Mouse (Mus musculus): ENCODE data around the gene Nkap. TPM values are rescaled to one million over a fixed set of nuclear protein-coding genes. Genes with fewer than 3 reads are reported as not detected.
"Not testable (repeated sequence)": the region's sequence is repeated elsewhere in the genome, so short reads cannot be mapped to it uniquely, and the experiment has no call there.

Gene Nkap
- polyA plus RNA-seq, 1 experiment from 2014 or later: 26.3 TPM

DNA sequence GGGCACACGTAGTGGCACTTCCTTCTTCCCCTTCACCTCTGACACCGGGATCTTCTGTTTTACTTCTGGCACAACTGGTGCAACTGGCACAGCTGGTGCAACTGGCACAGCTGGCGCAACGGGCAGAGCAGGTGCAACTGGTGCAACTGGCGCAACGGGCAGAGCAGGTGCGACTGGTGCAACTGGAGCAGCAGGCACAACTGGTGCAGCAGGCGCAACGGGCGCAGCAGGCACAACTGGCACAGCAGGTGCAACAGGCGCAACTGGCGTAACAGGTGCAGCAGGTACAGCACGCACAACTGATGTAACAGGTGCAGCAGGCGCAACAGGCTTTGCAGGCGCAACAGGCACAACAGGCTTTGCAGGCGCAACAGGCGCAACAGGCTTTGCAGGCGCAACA, 36.5 kb downstream of the Nkap start:
- Histone ChIP-seq H3K27me3 (replicated peaks) (no peaks in the 10 kb centered on the region), H3K27ac (no peak overlapping the region), H3K9me3 (no peaks in the 10 kb centered on the region), H3K4me3 (no peak overlapping the region), H3K4me2 (no peak overlapping the region), H3K36me3 (replicated peaks) (no peaks in the 10 kb centered on the region), H3K9ac (no peak overlapping the region), H3K4me1 (no peaks in the 10 kb centered on the region)
- ATAC-seq (replicated peaks): no peak
- WGBS: 82% methylated on average over 18 of the region's 18 CpGs

DNA sequence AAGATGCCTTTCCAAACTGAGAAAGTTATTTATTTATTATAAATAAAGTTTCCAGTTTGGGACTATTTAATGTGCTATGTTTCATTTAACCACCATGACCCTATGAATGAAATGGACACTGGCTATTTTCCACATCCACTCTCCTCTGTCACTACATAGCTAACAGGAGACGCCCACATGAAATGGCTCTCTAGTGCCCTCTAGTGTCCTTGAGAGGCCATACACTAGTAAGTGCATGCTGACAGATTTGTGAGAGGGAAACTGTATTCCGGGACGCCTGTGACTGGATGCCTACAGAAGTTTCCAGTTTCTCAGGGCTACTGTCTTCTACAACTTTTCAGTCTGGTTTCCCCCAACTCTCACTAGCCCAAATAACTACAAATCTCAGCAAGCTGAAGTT, 40.5 kb downstream of the Nkap start:
- no peaks in the 10 kb centered on the region for H3K36me3 ChIP-seq (replicated peaks)
- no peaks in the 10 kb centered on the region for H3K27me3 ChIP-seq (replicated peaks)
- H3K9ac ChIP-seq: no peak overlapping the region
- H3K4me3 ChIP-seq: no peak overlapping the region
- H3K27ac ChIP-seq: no peak overlapping the region
- ATAC-seq (replicated peaks): no peak
- H3K4me2 ChIP-seq: no peak overlapping the region
- H3K4me1 ChIP-seq: no peaks in the 10 kb centered on the region
- 27% methylated on average over 3 of the region's 3 CpGs for WGBS
- H3K9me3 ChIP-seq: no peaks in the 10 kb centered on the region

DNA sequence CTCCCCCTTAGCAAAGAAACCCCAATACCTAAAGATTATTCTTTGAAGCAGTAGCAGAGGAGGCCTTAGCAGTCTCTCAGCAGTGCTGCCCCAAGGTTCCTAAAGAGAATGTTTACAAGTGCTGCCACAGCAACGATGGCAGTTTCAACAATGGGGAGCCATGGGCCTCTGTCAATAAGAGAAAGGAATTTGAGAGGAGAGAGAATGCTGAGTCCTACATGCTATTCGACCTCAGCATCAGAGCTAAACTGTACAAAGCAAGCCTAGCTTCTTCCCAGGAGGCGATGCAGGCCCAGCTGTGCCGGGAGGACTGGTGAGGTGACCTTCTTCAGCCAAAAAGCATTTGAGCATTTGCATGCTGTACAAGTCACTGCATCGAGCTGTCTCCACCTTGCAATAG, 42.1 kb downstream of the Nkap start, which contains the start of gene Akap14:
Gene Akap14 (minus strand): TSS at position 101 of the 400 bp plus-strand sequence.
- Histone ChIP-seq H3K4me1 (no peaks in the 10 kb centered on the region), H3K36me3 (replicated peaks) (no peaks in the 10 kb centered on the region), H3K4me3 (no peak within 1 kb of the TSS), H3K27ac (no peak within 1 kb of the TSS), H3K4me2 (no peak within 1 kb of the TSS), H3K27me3 (replicated peaks) (no peaks in the 10 kb centered on the region), H3K9me3 (no peaks in the 10 kb centered on the region), H3K9ac (no peak within 1 kb of the TSS)
- ATAC-seq (replicated peaks): no peak
- WGBS: 37% methylated on average over 5 of the region's 5 CpGs

GRCm38 (mm10) chrX:37184401-37184800, 57.8 kb downstream of the Nkap start:
- not testable (repeated sequence) for H3K27me3 ChIP-seq (replicated peaks); H3K9ac ChIP-seq; H3K27ac ChIP-seq; H3K36me3 ChIP-seq (replicated peaks); H3K4me2 ChIP-seq; H3K9me3 ChIP-seq; H3K4me3 ChIP-seq; H3K4me1 ChIP-seq; ATAC-seq (replicated peaks)
- WGBS: 69% methylated on average over 8 of the region's 8 CpGs

- Histone ChIP-seq H3K4me1 (peaks cover 12% of the 10 kb centered on the region), H3K9ac (peak overlapping the region; percentile 46), H3K36me3 (replicated peaks) (no peaks in the 10 kb centered on the region), H3K9me3 (no peaks in the 10 kb centered on the region), H3K27ac (peak overlapping the region; percentile 82; the same call in 1 of the 2 replicates), H3K4me3 (peak overlapping the region; percentile 46), H3K27me3 (replicated peaks) (no peaks in the 10 kb centered on the region), H3K4me2 (peak overlapping the region; percentile 53)
- WGBS: 30% methylated on average over 20 of the region's 20 CpGs
- ATAC-seq (replicated peaks): peak; percentile 79
These were observed 64.1 kb downstream of the Nkap start for GRCm38 (mm10) chrX:37190755-37191104.

DNA sequence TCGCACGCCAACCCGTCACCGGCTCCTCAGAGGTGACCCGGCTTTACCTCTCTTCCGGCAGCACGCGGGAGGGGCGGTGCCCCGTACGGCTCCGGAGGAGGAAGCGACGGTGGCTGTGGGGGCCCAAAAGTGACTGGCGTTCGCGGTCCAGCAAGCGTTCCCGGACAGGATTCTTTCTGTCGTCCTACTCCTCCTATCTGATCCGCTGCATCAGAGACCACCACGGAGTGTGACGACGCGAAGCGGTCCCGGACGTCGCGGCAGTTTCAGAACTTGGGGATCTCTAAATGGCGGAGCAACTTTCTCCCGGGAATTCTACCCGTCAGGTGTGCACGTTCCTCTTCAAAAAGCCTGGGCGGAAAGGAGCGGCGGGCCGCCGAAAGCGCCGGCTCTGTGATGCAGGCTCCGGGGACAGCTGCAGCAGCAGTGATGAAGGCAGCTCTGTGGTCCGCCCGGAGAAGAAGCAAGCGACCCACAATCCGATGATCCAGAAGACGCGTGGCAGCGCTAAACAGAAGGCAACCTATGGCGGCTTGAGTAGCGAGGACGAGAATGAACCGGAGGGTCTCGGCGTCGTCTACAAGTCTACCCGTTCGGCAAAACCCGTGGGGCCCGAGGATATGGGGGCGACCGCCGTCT, 64.6 kb downstream of the Nkap start, which contains the start of the genes Ndufa1 and Rnf113a1:
Gene Ndufa1 (minus strand): TSS at position 59 of the 639 bp plus-strand sequence.
Gene Rnf113a1 (plus strand): TSS at position 141 of the 639 bp plus-strand sequence.
- Histone ChIP-seq H3K9ac (peak within 1 kb of the TSS; percentile 46), H3K36me3 (replicated peaks) (no peaks in the 10 kb centered on the region), H3K4me3 (peak within 1 kb of the TSS; percentile 46), H3K27me3 (replicated peaks) (no peaks in the 10 kb centered on the region), H3K4me2 (peak within 1 kb of the TSS; percentile 53), H3K4me1 (peaks cover 12% of the 10 kb centered on the region), H3K9me3 (no peaks in the 10 kb centered on the region), H3K27ac (peak within 1 kb of the TSS; percentile 82)
- peak; percentile 96 for ATAC-seq (replicated peaks)
- 22% methylated on average over 63 of the region's 63 CpGs for WGBS

DNA sequence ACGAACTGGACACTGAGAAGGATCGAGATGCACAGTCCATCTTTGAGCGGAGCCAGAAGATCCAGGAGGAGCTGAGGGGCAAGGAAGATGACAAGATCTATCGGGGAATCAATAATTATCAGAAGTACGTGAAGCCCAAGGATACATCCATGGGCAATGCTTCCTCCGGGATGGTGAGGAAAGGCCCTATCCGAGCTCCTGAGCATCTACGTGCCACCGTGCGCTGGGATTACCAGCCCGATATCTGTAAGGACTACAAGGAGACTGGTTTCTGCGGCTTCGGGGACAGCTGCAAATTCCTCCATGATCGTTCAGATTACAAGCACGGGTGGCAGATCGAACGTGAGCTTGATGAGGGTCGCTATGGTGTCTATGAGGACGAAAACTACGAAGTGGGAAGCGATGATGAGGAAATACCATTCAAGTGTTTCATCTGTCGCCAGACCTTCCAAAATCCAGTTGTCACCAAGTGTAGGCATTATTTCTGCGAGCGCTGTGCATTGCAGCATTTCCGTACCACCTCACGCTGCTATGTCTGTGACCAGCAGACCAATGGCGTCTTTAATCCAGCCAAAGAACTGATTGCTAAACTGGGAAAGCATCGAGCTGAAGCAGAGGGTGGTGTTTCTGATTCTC, 65.3 kb downstream of the Nkap start:
- peak overlapping the region; percentile 82 for H3K27ac ChIP-seq
- peaks cover 12% of the 10 kb centered on the region for H3K4me1 ChIP-seq
- peak overlapping the region; percentile 53 for H3K4me2 ChIP-seq
- no peaks in the 10 kb centered on the region for H3K27me3 ChIP-seq (replicated peaks)
- ATAC-seq (replicated peaks): peak; percentile 45
- H3K9ac ChIP-seq: peak overlapping the region; percentile 45
- no peaks in the 10 kb centered on the region for H3K9me3 ChIP-seq
- H3K4me3 ChIP-seq: peak overlapping the region; percentile 46
- 30% methylated on average over 28 of the region's 28 CpGs for WGBS
- H3K36me3 ChIP-seq (replicated peaks): no peaks in the 10 kb centered on the region

DNA sequence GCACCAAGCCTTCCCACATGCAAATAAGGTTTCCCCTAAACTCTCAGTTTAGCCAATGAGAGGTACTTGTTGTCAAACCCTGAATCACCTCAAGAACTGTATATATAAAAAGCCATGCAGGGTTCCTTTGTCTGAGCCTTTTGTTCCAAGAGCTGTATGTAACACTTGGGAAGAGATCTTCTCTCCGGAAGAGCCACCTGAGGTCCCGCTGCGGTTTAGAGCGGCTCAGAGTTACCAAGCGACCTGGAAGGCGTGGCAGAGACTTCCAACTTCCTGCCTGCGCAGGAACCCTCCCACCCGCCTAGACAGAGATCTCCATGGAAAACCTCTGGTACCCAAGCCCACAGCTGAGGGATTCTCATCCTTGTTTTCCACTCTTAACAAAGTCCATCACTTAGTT, 72.1 kb downstream of the Nkap start:
- H3K27me3 ChIP-seq (replicated peaks): no peaks in the 10 kb centered on the region
- 62% methylated on average over 8 of the region's 8 CpGs for WGBS
- no peaks in the 10 kb centered on the region for H3K9me3 ChIP-seq
- no peak overlapping the region for H3K4me2 ChIP-seq
- no peaks in the 10 kb centered on the region for H3K4me1 ChIP-seq
- no peak overlapping the region for H3K9ac ChIP-seq
- ATAC-seq (replicated peaks): no peak
- H3K36me3 ChIP-seq (replicated peaks): no peaks in the 10 kb centered on the region
- H3K4me3 ChIP-seq: no peak overlapping the region
- no peak overlapping the region for H3K27ac ChIP-seq

Other genes starting within 250 kb of the Nkap start
- gene Nkrf, start 223.9 kb upstream of the Nkap start, polyA plus RNA-seq (2015; fragmentation: Nextera tagmentation; extraction: Ambion mirVana): 16.7 TPM in 2 replicates
- gene Sept6, start 135.0 kb upstream of the Nkap start, polyA plus RNA-seq (2015; fragmentation: Nextera tagmentation; extraction: Ambion mirVana): 76.1 and 77.6 TPM in 2 replicates
- not detected in 2 replicates for gene Sowahd, start 78.0 kb upstream of the Nkap start, polyA plus RNA-seq (2015; fragmentation: Nextera tagmentation; extraction: Ambion mirVana)
- 228 and 240 TPM in 2 replicates for gene Rpl39, start 41.4 kb upstream of the Nkap start, polyA plus RNA-seq (2015; fragmentation: Nextera tagmentation; extraction: Ambion mirVana)
- gene Upf3b, start 16.5 kb upstream of the Nkap start, polyA plus RNA-seq (2015; fragmentation: Nextera tagmentation; extraction: Ambion mirVana): 33.0 and 36.2 TPM in 2 replicates
- 0.09 and 0.28 TPM in 2 replicates for gene Akap14, start 42.0 kb downstream of the Nkap start, polyA plus RNA-seq (2015; fragmentation: Nextera tagmentation; extraction: Ambion mirVana)
- gene Ndufa1, start 64.4 kb downstream of the Nkap start, polyA plus RNA-seq (2015; fragmentation: Nextera tagmentation; extraction: Ambion mirVana): 638 and 672 TPM in 2 replicates
- 18.1 and 19.8 TPM in 2 replicates for gene Rnf113a1, start 64.5 kb downstream of the Nkap start, polyA plus RNA-seq (2015; fragmentation: Nextera tagmentation; extraction: Ambion mirVana)
- gene Gm9, start 84.2 kb downstream of the Nkap start, polyA plus RNA-seq (2015; fragmentation: Nextera tagmentation; extraction: Ambion mirVana): not detected in 2 replicates
- gene Rhox1, start 95.5 kb downstream of the Nkap start, polyA plus RNA-seq (2015; fragmentation: Nextera tagmentation; extraction: Ambion mirVana): not detected in 2 replicates
- gene Rhox2a, start 118.2 kb downstream of the Nkap start, polyA plus RNA-seq (2015; fragmentation: Nextera tagmentation; extraction: Ambion mirVana): not detected in 2 replicates
- gene Rhox3a, start 123.1 kb downstream of the Nkap start, polyA plus RNA-seq (2015; fragmentation: Nextera tagmentation; extraction: Ambion mirVana): not detected in 2 replicates
- gene Rhox4a, start 138.5 kb downstream of the Nkap start, polyA plus RNA-seq (2015; fragmentation: Nextera tagmentation; extraction: Ambion mirVana): not detected in 2 replicates